Mouse (Mus musculus) CH12.LX (cell line): Measurements from ENCODE around the gene Syt1. TPM values are rescaled to one million over a fixed set of nuclear protein-coding genes. Genes with fewer than 3 reads are reported as not detected.

Source experiments
- DNase-seq: peaks from one replicate; pipeline ENCODE4 v3.0.0-alpha.2; 2013; ENCODE audit errors: extremely low read depth
- H3K27ac ChIP-seq: 2 replicates; pipeline ENCODE4 v1.5.1; 2012; ENCODE audit warnings: low read depth, mild to moderate bottlenecking, control low read depth, moderate library complexity; ENCODE audit not compliant: insufficient read depth
- H3K27me3 ChIP-seq: replicated peaks from 2 replicates; pipeline ENCODE3; 2012; ENCODE audit warnings: inconsistent platforms
- H3K36me3 ChIP-seq, 2 experiments: replicated peaks in 1 of 2; 2 replicates each; pipeline versions ENCODE3 to v1.6.1; 2012; ENCODE audit warnings: inconsistent platforms in 1 of 2, low read length in 1 of 2, mild to moderate bottlenecking in 1 of 2, mixed read lengths in 1 of 2, moderate library complexity in 1 of 2; ENCODE audit not compliant: control insufficient read depth in 1 of 2, insufficient read depth in 1 of 2
- H3K4me1 ChIP-seq, 2 experiments: 2 replicates each; pipeline ENCODE4 v1.6.1; 2012; ENCODE audit warnings: inconsistent platforms in 1 of 2, moderate library complexity in 1 of 2; ENCODE audit not compliant: insufficient read depth in 2 of 2, control insufficient read depth in 1 of 2
- H3K4me2 ChIP-seq: 2 replicates; pipeline ENCODE4 v1.6.1; 2012; ENCODE audit warnings: low read depth, mild to moderate bottlenecking, control low read depth; ENCODE audit not compliant: poor library complexity, insufficient read depth, severe bottlenecking
- H3K4me3 ChIP-seq, 3 experiments: fragments of 150-350 bp in 1 of 3; sonication (generic) in 1 of 3; replicated peaks in 1 of 3; 2 replicates each; pipeline versions ENCODE3 to v1.5.1; 2011 to 2012; ENCODE audit warnings: low read depth in 2 of 3, low read length in 2 of 3, mild to moderate bottlenecking in 2 of 3, moderate library complexity in 2 of 3, control low read depth in 1 of 3, improper control_type of control experiment in 1 of 3, inconsistent platforms in 1 of 3, mixed read lengths in 1 of 3; ENCODE audit not compliant: poor library complexity in 1 of 3
- H3K79me2 ChIP-seq: replicated peaks from 2 replicates; pipeline ENCODE4 v1.6.1; 2012; ENCODE audit warnings: mild to moderate bottlenecking, moderate library complexity; ENCODE audit not compliant: control insufficient read depth, poor library complexity, insufficient read depth, severe bottlenecking; ENCODE audit errors: extremely low read depth
- H3K9ac ChIP-seq: 2 replicates; pipeline ENCODE4 v1.6.1; 2012; ENCODE audit warnings: low read depth, mild to moderate bottlenecking, control low read depth, moderate library complexity; ENCODE audit not compliant: insufficient read depth
- H3K9me3 ChIP-seq: replicated peaks from 2 replicates; pipeline ENCODE3; 2012; ENCODE audit warnings: low read length, inconsistent platforms, mixed read lengths
- BHLHE40 ChIP-seq: IDR thresholded peaks from 2 replicates; pipeline ENCODE4 v1.6.1; 2011; ENCODE audit warnings: mild to moderate bottlenecking, low read depth, low read length, improper control_type of control experiment
- CHD1 ChIP-seq: IDR thresholded peaks from 2 replicates; pipeline ENCODE4 v1.6.1; 2012; ENCODE audit warnings: low read depth, low read length, improper control_type of control experiment, inconsistent platforms
- CHD2 ChIP-seq: IDR thresholded peaks from 2 replicates; pipeline ENCODE4 v1.6.1; 2011; ENCODE audit warnings: low read length, improper control_type of control experiment
- CTCF ChIP-seq, 2 experiments: IDR thresholded peaks in 1 of 2; conservative IDR thresholded peaks in 1 of 2; 2 replicates each; pipeline ENCODE4 v1.5.1; 2011 to 2012; ENCODE audit warnings: low read depth in 2 of 2, low read length in 2 of 2, improper control_type of control experiment in 1 of 2, inconsistent platforms in 1 of 2, mild to moderate bottlenecking in 1 of 2, moderate library complexity in 1 of 2
- E2F4 ChIP-seq: IDR thresholded peaks from 2 replicates; pipeline ENCODE4 v1.6.1; 2011; ENCODE audit warnings: low read depth, low read length, improper control_type of control experiment; ENCODE audit not compliant: insufficient replicate concordance
- ELF1 ChIP-seq: IDR thresholded peaks from 2 replicates; pipeline ENCODE4 v1.6.1; 2014; ENCODE audit warnings: low read depth, mild to moderate bottlenecking, inconsistent platforms, low read length, improper control_type of control experiment
- EP300 ChIP-seq: IDR thresholded peaks from 2 replicates; pipeline ENCODE4 v1.6.1; 2011; ENCODE audit warnings: low read length, improper control_type of control experiment
- GABPA ChIP-seq: IDR thresholded peaks from 2 replicates; pipeline ENCODE4 v1.6.1; 2012; ENCODE audit warnings: low read depth, low read length, improper control_type of control experiment, inconsistent platforms; ENCODE audit not compliant: insufficient replicate concordance
- HCFC1 ChIP-seq: IDR thresholded peaks from 2 replicates; pipeline ENCODE4 v1.6.1; 2012; ENCODE audit warnings: low read depth, mild to moderate bottlenecking, inconsistent platforms, low read length, improper control_type of control experiment
- JUN ChIP-seq: IDR thresholded peaks from 2 replicates; pipeline ENCODE4 v1.6.1; 2011; ENCODE audit warnings: low read depth, mild to moderate bottlenecking, low read length, improper control_type of control experiment, moderate library complexity; ENCODE audit not compliant: insufficient read depth
- JUND ChIP-seq: conservative IDR thresholded peaks from 2 replicates; pipeline ENCODE4 v1.6.1; 2011; ENCODE audit warnings: low read depth, low read length, improper control_type of control experiment
- KAT2A ChIP-seq: IDR thresholded peaks from 2 replicates; pipeline ENCODE4 v1.6.1; 2012; ENCODE audit warnings: low read length, improper control_type of control experiment, inconsistent platforms; ENCODE audit not compliant: insufficient replicate concordance
- MAFK ChIP-seq: IDR thresholded peaks from 2 replicates; pipeline ENCODE4 v1.6.1; 2011; ENCODE audit warnings: low read length, improper control_type of control experiment; ENCODE audit not compliant: insufficient replicate concordance
- MAX ChIP-seq: IDR thresholded peaks from 2 replicates; pipeline ENCODE4 v1.6.1; 2011; ENCODE audit warnings: low read length, improper control_type of control experiment
- MEF2A ChIP-seq: IDR thresholded peaks from 2 replicates; pipeline ENCODE4 v1.6.1; 2014; ENCODE audit warnings: low read depth, mild to moderate bottlenecking, inconsistent platforms, low read length, improper control_type of control experiment, borderline replicate concordance
- MXI1 ChIP-seq: IDR thresholded peaks from 2 replicates; pipeline ENCODE4 v1.6.1; 2011; ENCODE audit warnings: mild to moderate bottlenecking, low read depth, low read length, improper control_type of control experiment
- MYC ChIP-seq: IDR thresholded peaks from 2 replicates; pipeline ENCODE4 v1.6.1; 2011; ENCODE audit warnings: low read depth, mild to moderate bottlenecking, improper control_type of control experiment, low read length
- NRF1 ChIP-seq: IDR thresholded peaks from 2 replicates; pipeline ENCODE4 v1.6.1; 2014; ENCODE audit warnings: low read depth, mild to moderate bottlenecking, inconsistent platforms, low read length, improper control_type of control experiment, moderate library complexity
- PAX5 ChIP-seq: IDR thresholded peaks from 2 replicates; pipeline ENCODE4 v1.6.1; 2012; ENCODE audit warnings: low read length, inconsistent platforms, mixed read lengths
- POLR2AphosphoS2 ChIP-seq: IDR thresholded peaks from 2 replicates; pipeline ENCODE4 v1.6.1; 2011; ENCODE audit warnings: low read depth, low read length, improper control_type of control experiment
- RCOR1 ChIP-seq: conservative IDR thresholded peaks from 2 replicates; pipeline ENCODE4 v1.6.1; 2012; ENCODE audit warnings: low read depth, mild to moderate bottlenecking, inconsistent platforms, low read length, improper control_type of control experiment
- SIN3A ChIP-seq: IDR thresholded peaks from 2 replicates; pipeline ENCODE4 v1.6.1; 2012; ENCODE audit warnings: low read length, improper control_type of control experiment, inconsistent platforms
- UBTF ChIP-seq: IDR thresholded peaks from 2 replicates; pipeline ENCODE4 v1.6.1; 2012; ENCODE audit warnings: low read depth, mild to moderate bottlenecking, inconsistent platforms, low read length, improper control_type of control experiment, moderate library complexity
- ZC3H11A ChIP-seq: IDR thresholded peaks from 2 replicates; pipeline ENCODE4 v1.6.1; 2012; ENCODE audit warnings: low read depth, mild to moderate bottlenecking, inconsistent platforms, low read length, improper control_type of control experiment
- ZNF384 ChIP-seq: IDR thresholded peaks from 2 replicates; pipeline ENCODE4 v1.6.1; 2012; ENCODE audit warnings: low read depth, low read length, improper control_type of control experiment, inconsistent platforms
- dilution Hi-C: fragments of 300-500 bp; cut with MboI; formaldehyde crosslinking; loops from 2 replicates; pipeline ENCODE4 v1.14.3; 2020; ENCODE audit warnings: low sequenced_read_pairs; ENCODE audit not compliant: extremely low pct_unique_long_range_greater_than_20kb, extremely low pct_ligation_motif_present
- in situ Hi-C: fragments of 300-500 bp; cut with MboI; formaldehyde crosslinking; loops from 3 replicates; pipeline ENCODE4 v1.14.3; 2019; ENCODE audit warnings: low sequenced_read_pairs, low pct_ligation_motif_present, low pct_unique_long_range_greater_than_20kb, mixed read lengths
- polyA plus RNA-seq: library from polyadenylated mRNA; unstranded; fragments of >175 nt; gene quantifications from 2 replicates; pipeline ENCODE4 v1.2.1, GENCODE M21; 2012; ENCODE audit warnings: low read depth; ENCODE audit not compliant: insufficient read length
- total RNA-seq, 2 experiments: library from RNA; depleted of rRNA; stranded (reverse); fragments of 300-350 nt in 1 of 2; fragments of >200 nt in 1 of 2; gene quantifications; 2 replicates each; pipeline ENCODE4 v1.2.3; 2012 to 2014

The Syt1 gene
- total and polyA plus RNA-seq, 3 experiments = not detected

- Histone ChIP-seq H3K4me2 (no peak overlapping the region), H3K27me3 (no peaks in the 10 kb centered on the region), H3K36me3 (no peaks in the 10 kb centered on the region), H3K9ac (no peak overlapping the region), H3K79me2 (no peaks in the 10 kb centered on the region), H3K27ac (no peak overlapping the region), H3K9me3 (no peaks in the 10 kb centered on the region), H3K4me1 (no peaks in the 10 kb centered on the region), H3K4me3 (no peak overlapping the region)
- no peak for DNase-seq
- in situ Hi-C loops = no loop called here
- dilution Hi-C loops = no loop called here
- no peak for TF ChIP-seq JUN
- TF ChIP-seq ELF1 = no peak
- TF ChIP-seq RCOR1 = no peak
- no peak for TF ChIP-seq MAX
- TF ChIP-seq JUND = no peak
- no peak for TF ChIP-seq UBTF
- TF ChIP-seq SIN3A = no peak
- no peak for TF ChIP-seq HCFC1
- TF ChIP-seq MEF2A = no peak
Observed at GRCm38 (mm10) chr10:108868136-108868535, 142.6 kb downstream of the Syt1 start.

GRCm38 (mm10) chr10:108867202-108867601 lies 143.6 kb downstream of the Syt1 start:
- in situ Hi-C loops = no loop called here
- H3K9ac ChIP-seq = no peak overlapping the region
- dilution Hi-C loops = no loop called here
- TF ChIP-seq EP300 (no peak), HCFC1 (no peak), CHD2 (no peak), JUN (no peak), ZC3H11A (no peak), MXI1 (no peak), GABPA (no peak), MEF2A (no peak), ZNF384 (no peak), NRF1 (no peak), KAT2A (no peak), CHD1 (no peak), MYC (no peak), CTCF (conservative IDR thresholded peaks at IDR 0.05 in 1 of 2, IDR thresholded peaks at IDR 0.05 in 1 of 2; ENCODE audit: low read depth in 2 of 2, low read length in 2 of 2) (no peak), PAX5 (no peak), MAFK (no peak), E2F4 (no peak), POLR2AphosphoS2 (no peak), RCOR1 (no peak), BHLHE40 (no peak)
- no peaks in the 10 kb centered on the region for H3K27me3 ChIP-seq
- H3K27ac ChIP-seq = no peak overlapping the region
- H3K36me3 ChIP-seq = no peaks in the 10 kb centered on the region
- DNase-seq = no peak
- no peaks in the 10 kb centered on the region for H3K9me3 ChIP-seq
- no peak overlapping the region for H3K4me2 ChIP-seq
- H3K79me2 ChIP-seq = no peaks in the 10 kb centered on the region
- H3K4me3 ChIP-seq = no peak overlapping the region
- H3K4me1 ChIP-seq = no peaks in the 10 kb centered on the region
